Mouse (Mus musculus) heart, embryonic 13.5 days (tissue): ENCODE results near the gene Cacna1a. TPM values are rescaled to one million over a fixed set of nuclear protein-coding genes. Genes with fewer than 3 reads are reported as not detected.

Experiments
- ATAC-seq: fragments of 200-750 bp; cut with Nextera tagmentation; 2 replicates; pipeline ENCODE4 v1.8.0; 2017; ENCODE audit warnings: moderate TSS enrichment; ENCODE audit not compliant: insufficient number of reproducible peaks, low FRiP score, low TSS enrichment; ENCODE audit errors: extremely low read depth
- H3K27ac ChIP-seq: fragments of 300-500 bp; sonication (generic); replicated peaks from 2 replicates; pipeline ENCODE4 v1.5.1; 2015; ENCODE audit warnings: moderate library complexity, mild to moderate bottlenecking, inconsistent platforms
- H3K27me3 ChIP-seq: fragments of 300-500 bp; sonication (generic); replicated peaks from 2 replicates; pipeline ENCODE4 v1.6.1; 2015; ENCODE audit warnings: mild to moderate bottlenecking, inconsistent platforms
- H3K36me3 ChIP-seq: fragments of 300-500 bp; sonication (generic); 2 replicates; pipeline ENCODE4 v1.6.1; 2015; ENCODE audit warnings: mild to moderate bottlenecking, inconsistent platforms
- H3K4me1 ChIP-seq: fragments of 300-500 bp; sonication (generic); 2 replicates; pipeline ENCODE4 v1.6.1; 2015; ENCODE audit warnings: inconsistent platforms
- H3K4me2 ChIP-seq: fragments of 300-500 bp; sonication (generic); 2 replicates; pipeline ENCODE4 v1.6.1; 2015; ENCODE audit warnings: inconsistent platforms, mild to moderate bottlenecking, moderate library complexity
- H3K4me3 ChIP-seq: fragments of 300-500 bp; sonication (generic); 2 replicates; pipeline ENCODE4 v1.5.1; 2015; ENCODE audit warnings: moderate library complexity, mild to moderate bottlenecking, inconsistent platforms
- H3K9ac ChIP-seq: fragments of 300-500 bp; sonication (generic); 2 replicates; pipeline ENCODE4 v1.6.1; 2015; ENCODE audit warnings: inconsistent platforms, mild to moderate bottlenecking, moderate library complexity
- H3K9me3 ChIP-seq: fragments of 300-500 bp; sonication (generic); 2 replicates; pipeline ENCODE4 v1.6.1; 2016; ENCODE audit warnings: inconsistent platforms
- WGBS: fragments of 180-500 bp; shearing (Covaris S2); methylation state at CpG from one replicate; pipeline ENCODE4 v1.1.7; 2015; ENCODE audit warnings: mixed read lengths; 5-methylcytosine and 5-hydroxymethylcytosine counted together
- polyA plus RNA-seq: library from polyadenylated mRNA; unstranded; fragments of >200 nt; fragmentation: Nextera tagmentation; extraction: Ambion mirVana; gene quantifications from 2 replicates; pipeline ENCODE4 v1.2.1, GENCODE M21; 2015

Cacna1a gene
- polyA plus RNA-seq, 1 experiment from 2014 or later = 6.4 TPM

DNA sequence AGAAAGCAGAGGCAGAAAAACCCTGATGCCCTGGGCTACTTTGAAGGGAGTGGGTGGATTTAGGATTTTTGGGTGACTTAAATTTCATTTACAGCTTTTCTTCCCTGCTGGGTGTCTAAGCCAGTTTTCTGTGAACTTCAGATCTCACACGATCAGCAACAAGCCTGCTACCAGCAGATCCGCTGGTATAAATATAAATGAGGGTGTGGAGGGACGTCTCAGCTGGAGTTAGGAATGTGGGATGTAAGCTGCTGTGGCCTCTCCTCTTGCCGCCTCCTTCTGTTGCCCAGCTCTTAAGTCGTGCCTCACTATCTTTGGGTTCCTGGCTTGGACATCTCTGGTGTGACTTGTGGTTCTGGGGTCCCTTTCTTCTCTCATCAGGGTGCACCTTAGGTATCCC is 41.3 kb downstream of the Cacna1a start:
- 9% methylated on average over 5 of the region's 5 CpGs for WGBS

DNA sequence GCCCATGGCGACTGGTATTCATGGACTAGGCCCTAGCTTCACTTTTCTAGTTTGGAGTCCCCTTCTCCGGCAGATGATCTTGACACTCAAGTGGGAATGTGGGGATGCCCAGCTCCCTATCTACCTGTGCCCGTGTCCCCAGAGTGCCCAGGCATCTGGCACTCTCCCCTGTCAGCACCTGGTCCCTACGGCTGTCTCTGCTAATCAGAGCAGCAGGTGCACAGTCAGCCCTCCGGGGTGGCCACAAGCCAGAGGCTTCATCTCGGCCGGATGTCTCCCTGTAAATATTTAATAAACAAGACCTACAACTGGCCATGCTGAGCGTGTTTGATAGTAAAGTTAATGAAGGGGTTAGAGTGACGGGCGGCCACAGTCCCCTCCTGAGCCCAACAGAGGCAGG is 47.1 kb downstream of the Cacna1a start:
- H3K9me3 ChIP-seq = no peaks in the 10 kb centered on the region
- no peak for ATAC-seq
- no peak overlapping the region for H3K9ac ChIP-seq
- H3K4me3 ChIP-seq = no peak overlapping the region
- H3K27me3 ChIP-seq = 0 out of 2 replicates have a peak, but pooled peaks cover 5% of the 10 kb centered on the region
- no peak overlapping the region for H3K4me2 ChIP-seq
- 70% methylated on average over 10 of the region's 10 CpGs for WGBS
- H3K36me3 ChIP-seq = no peaks in the 10 kb centered on the region
- no peaks in the 10 kb centered on the region for H3K4me1 ChIP-seq
- H3K27ac ChIP-seq = no peak overlapping the region

More for the DNA sequence above, 41.3 kb downstream of the Cacna1a start:
- no peak for ATAC-seq
- no peak overlapping the region for H3K4me3 ChIP-seq
- no peak overlapping the region for H3K9ac ChIP-seq
- H3K4me1 ChIP-seq = no peaks in the 10 kb centered on the region
- no peaks in the 10 kb centered on the region for H3K9me3 ChIP-seq
- H3K4me2 ChIP-seq = no peak overlapping the region
- no peaks in the 10 kb centered on the region for H3K36me3 ChIP-seq
- no peak overlapping the region for H3K27ac ChIP-seq
- H3K27me3 ChIP-seq = peaks cover 6% of the 10 kb centered on the region

DNA sequence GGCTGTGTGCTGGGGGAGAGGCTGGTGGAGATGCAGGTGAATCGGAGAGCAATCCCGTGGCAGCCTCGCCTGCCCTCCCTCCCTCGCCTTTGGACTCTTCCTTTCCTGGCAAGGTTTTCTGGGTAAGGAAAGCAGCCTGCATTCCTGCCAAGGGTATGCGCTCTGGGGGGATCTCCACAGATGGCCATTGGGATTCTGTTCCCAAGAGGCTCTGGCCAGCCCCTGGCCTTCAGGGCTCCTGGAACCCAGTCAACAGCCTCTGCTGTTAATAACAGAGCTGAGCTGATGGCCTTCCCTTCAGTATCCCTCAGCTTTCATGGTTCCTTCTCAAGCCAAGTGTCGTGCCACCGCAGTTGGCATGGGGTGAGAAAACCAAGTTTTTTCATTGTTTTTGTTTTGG is 51.6 kb downstream of the Cacna1a start:
- Histone ChIP-seq H3K4me1 (peaks cover 5% of the 10 kb centered on the region; the same call in 1 of the 2 replicates), H3K4me3 (no peak overlapping the region), H3K4me2 (no peak overlapping the region), H3K36me3 (no peaks in the 10 kb centered on the region), H3K9me3 (no peaks in the 10 kb centered on the region), H3K27ac (no peak overlapping the region), H3K27me3 (0 out of 2 replicates have a peak, but pooled peaks cover 5% of the 10 kb centered on the region), H3K9ac (no peak overlapping the region)
- ATAC-seq = no peak
- WGBS = 71% methylated on average over 7 of the region's 7 CpGs

DNA sequence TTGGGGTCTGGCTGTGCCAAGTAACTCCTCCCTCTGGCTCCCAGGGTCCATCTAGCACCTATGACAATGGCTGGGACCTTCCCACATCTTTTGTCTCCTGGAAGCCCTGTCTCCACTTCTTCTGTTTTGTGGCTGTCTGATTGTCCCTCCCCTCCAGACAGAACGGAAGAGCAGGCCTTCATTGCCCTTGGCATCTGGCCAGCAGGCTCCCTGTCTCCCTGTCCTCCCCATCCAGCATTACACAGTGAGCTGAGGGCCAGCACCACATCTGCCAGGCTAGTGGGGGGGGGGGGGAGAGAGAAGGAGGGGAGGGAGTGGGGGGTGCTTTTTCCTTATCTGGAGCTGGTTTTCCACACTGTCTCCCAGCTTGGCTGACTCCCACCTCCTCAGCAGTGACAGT is 53.8 kb downstream of the Cacna1a start:
- 7% methylated on average over 1 of the region's 1 CpGs for WGBS
- no peak; the same call in 1 of the 2 replicates for ATAC-seq
- no peak overlapping the region for H3K27ac ChIP-seq
- no peaks in the 10 kb centered on the region for H3K36me3 ChIP-seq
- H3K4me1 ChIP-seq = peaks cover 5% of the 10 kb centered on the region; the same call in 1 of the 2 replicates
- 0 out of 2 replicates have a peak, but pooled peaks cover 5% of the 10 kb centered on the region for H3K27me3 ChIP-seq
- no peak overlapping the region for H3K4me3 ChIP-seq
- no peak overlapping the region for H3K4me2 ChIP-seq
- H3K9ac ChIP-seq = no peak overlapping the region
- H3K9me3 ChIP-seq = no peaks in the 10 kb centered on the region

DNA sequence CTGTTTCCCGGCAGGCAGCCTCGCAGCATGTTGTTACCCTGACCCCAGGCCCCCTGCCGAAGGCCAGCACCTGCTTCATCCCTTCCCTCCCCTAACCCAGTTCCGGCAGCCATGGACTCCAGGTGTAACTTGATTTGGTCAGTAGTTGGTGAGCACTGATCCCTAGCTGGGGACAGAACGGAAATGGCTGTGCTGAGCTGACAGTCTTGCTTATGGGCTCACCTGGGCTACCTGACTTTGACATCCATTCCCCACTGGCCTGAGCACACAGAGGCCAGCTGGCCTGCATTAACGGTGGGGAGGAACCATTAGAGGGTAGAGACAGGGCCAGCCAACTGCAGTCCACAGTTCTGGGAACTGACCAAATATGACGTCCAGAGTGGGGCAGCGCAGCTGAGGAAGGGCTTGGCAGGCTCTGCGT is 58.3 kb downstream of the Cacna1a start:
- no peak for ATAC-seq
- H3K4me3 ChIP-seq = no peak overlapping the region

DNA sequence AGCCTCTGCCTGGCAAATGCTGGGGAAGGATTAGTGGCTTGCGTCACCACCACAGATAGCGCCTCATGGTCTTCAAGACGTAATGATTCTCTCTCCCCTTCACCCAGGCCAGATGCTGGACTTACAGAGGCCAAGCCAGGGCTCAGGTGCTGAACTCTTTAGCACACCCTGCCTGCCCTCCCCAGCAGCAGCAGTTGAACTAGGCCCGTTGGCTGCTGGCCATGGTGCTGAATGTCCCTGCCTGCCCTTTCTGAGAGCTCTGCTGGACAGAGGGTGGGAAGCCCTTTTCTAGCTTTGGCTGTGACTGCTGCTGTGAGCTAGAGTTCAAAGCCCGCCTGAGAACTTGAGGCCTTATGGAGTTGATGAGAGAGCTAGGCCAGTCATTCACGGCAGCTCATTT is 66.3 kb downstream of the Cacna1a start:
- WGBS = 21% methylated on average over 6 of the region's 6 CpGs
- Histone ChIP-seq H3K4me3 (no peak overlapping the region), H3K9me3 (no peaks in the 10 kb centered on the region), H3K27ac (no peak overlapping the region), H3K9ac (no peak overlapping the region), H3K36me3 (no peaks in the 10 kb centered on the region), H3K4me2 (no peak overlapping the region), H3K4me1 (peaks cover 5% of the 10 kb centered on the region), H3K27me3 (no peaks in the 10 kb centered on the region)
- ATAC-seq = no peak

More for the DNA sequence above, 58.3 kb downstream of the Cacna1a start:
- Histone ChIP-seq H3K9ac (no peak overlapping the region), H3K27me3 (peaks cover 4% of the 10 kb centered on the region; the same call in 1 of the 2 replicates), H3K36me3 (no peaks in the 10 kb centered on the region), H3K4me2 (no peak overlapping the region), H3K27ac (no peak overlapping the region), H3K4me1 (peaks cover 5% of the 10 kb centered on the region; the same call in 1 of the 2 replicates), H3K9me3 (no peaks in the 10 kb centered on the region)
- 73% methylated on average over 9 of the region's 9 CpGs for WGBS

DNA sequence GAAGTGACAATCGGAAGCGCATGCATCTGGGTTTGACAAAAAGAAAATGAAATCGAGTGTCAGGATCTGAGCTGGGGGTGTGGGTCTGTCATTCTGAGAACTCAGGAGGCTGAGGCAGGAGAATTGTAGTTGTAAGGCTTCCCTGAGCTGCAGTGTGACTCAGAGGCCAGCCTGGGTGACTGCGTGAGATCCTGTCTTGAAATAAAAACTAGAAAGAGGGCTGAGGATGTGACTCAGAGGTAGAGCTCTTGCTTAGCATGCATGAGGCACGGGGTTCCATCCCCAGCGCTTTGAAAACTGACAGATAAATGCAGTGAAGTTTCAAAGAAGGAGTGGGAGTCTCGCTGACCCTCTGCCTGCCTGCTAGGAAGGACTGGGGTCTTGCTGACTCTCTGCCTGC is 70.6 kb downstream of the Cacna1a start:
- peaks cover 7% of the 10 kb centered on the region; the same call in 1 of the 2 replicates for H3K9me3 ChIP-seq
- no peak overlapping the region for H3K4me3 ChIP-seq
- peaks cover 20% of the 10 kb centered on the region for H3K4me1 ChIP-seq
- no peaks in the 10 kb centered on the region for H3K36me3 ChIP-seq
- no peak for ATAC-seq
- WGBS = 72% methylated on average over 7 of the region's 7 CpGs
- H3K27me3 ChIP-seq = no peaks in the 10 kb centered on the region
- H3K9ac ChIP-seq = no peak overlapping the region
- no peak overlapping the region for H3K27ac ChIP-seq
- H3K4me2 ChIP-seq = no peak overlapping the region

DNA sequence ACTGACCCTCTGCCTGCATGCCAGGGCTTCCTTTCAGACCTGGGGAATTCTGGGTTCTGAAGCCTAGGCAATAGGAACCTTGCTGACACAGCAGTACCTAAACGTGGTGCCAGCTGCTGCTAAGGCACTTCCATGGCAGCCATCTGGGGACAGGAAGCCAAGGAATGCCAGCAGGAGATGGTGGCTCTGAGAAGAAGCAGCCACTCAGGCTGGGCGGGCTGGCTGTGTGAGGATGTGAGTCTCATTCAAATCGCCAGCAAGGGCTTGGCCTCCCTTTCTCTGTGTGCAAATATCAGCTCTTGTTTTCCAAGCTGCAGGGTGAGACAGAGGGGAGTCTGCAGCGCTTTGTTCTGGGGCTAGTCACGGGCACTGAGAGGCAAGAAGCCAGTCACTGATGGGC is 71.0 kb downstream of the Cacna1a start:
- Histone ChIP-seq H3K9me3 (peaks cover 7% of the 10 kb centered on the region; the same call in 1 of the 2 replicates), H3K36me3 (no peaks in the 10 kb centered on the region), H3K27me3 (no peaks in the 10 kb centered on the region), H3K27ac (no peak overlapping the region), H3K4me3 (no peak overlapping the region), H3K9ac (no peak overlapping the region), H3K4me2 (no peak overlapping the region), H3K4me1 (peaks cover 20% of the 10 kb centered on the region)
- WGBS = 26% methylated on average over 5 of the region's 5 CpGs
- no peak for ATAC-seq

DNA sequence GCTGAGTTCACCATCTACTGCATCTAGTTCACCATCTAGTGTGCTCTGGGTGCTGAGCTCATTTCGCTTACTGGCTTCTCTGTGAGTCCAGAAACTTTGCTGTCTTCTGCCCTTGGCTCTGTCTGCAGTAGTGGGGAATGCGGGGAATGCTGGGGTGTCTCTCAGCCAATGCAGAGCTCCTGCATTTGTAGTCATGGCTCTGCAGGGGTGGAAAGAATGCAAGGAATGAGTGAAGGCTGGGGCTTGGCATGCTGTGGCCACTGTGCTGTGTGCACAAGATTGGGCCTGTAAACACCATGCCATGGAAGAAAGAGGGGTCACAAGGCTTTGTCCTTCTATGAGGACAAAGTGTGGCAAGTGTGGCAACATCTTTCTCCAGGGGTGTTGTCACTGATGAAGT is 72.5 kb downstream of the Cacna1a start:
- no peaks in the 10 kb centered on the region for H3K27me3 ChIP-seq
- ATAC-seq = no peak
- peaks cover 7% of the 10 kb centered on the region; the same call in 1 of the 2 replicates for H3K9me3 ChIP-seq
- H3K4me3 ChIP-seq = no peak overlapping the region
- H3K4me1 ChIP-seq = peaks cover 20% of the 10 kb centered on the region
- no peaks in the 10 kb centered on the region for H3K36me3 ChIP-seq
- H3K9ac ChIP-seq = no peak overlapping the region
- no peak overlapping the region for H3K4me2 ChIP-seq
- peak overlapping the region; percentile 70 for H3K27ac ChIP-seq
- WGBS = 28% methylated on average over 2 of the region's 2 CpGs

DNA sequence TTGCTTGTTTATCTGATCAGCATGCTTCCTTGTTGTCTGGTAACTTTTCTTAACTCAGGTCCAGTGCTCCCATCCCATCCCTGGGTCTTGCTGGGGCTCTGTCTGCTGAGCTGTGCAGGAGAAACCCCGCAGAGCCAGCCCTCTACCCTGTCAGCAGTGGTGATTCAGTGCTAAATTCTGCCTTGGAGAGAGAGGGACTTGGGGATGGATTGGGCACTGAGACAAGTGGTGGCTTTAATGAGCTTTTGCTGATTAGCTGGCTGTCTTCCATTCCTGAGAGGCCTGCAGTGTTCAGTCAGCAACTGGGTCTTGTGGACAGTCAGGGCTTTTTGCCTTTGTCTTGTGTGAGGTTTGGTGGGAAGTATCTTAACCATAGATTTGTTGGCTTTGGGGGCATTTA is 78.7 kb downstream of the Cacna1a start:
- no peak overlapping the region for H3K4me3 ChIP-seq
- no peak for ATAC-seq
- H3K36me3 ChIP-seq = no peaks in the 10 kb centered on the region
- H3K4me1 ChIP-seq = no peaks in the 10 kb centered on the region
- 25% methylated on average over 1 of the region's 1 CpGs for WGBS
- H3K4me2 ChIP-seq = no peak overlapping the region
- H3K9me3 ChIP-seq = peaks cover 4% of the 10 kb centered on the region; the same call in 1 of the 2 replicates
- H3K27ac ChIP-seq = no peak overlapping the region
- H3K27me3 ChIP-seq = no peaks in the 10 kb centered on the region
- H3K9ac ChIP-seq = no peak overlapping the region

DNA sequence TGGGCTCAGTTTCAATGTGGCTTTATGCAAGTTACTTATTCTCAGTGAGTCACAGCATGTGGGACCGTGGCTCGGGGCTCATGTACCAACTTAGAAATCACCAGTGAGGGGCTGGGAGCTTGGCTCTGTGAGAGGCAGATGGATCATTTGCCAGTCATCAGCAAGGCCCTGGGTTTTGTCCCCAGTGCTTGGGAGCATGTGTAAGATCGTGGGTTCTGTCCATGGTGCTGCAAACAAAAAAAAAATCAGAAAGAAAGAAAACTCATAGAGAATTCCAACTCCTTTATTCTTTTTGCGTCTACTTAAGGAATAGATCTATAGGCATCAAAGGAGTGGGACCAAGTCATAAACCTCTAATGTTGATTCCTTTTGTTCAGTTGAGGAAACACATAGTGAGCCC is 80.8 kb downstream of the Cacna1a start:
- no peak overlapping the region for H3K4me3 ChIP-seq
- H3K27ac ChIP-seq = no peak overlapping the region
- H3K27me3 ChIP-seq = peaks cover 3% of the 10 kb centered on the region; the same call in 1 of the 2 replicates
- ATAC-seq = no peak
- H3K9ac ChIP-seq = no peak overlapping the region
- no peak overlapping the region for H3K4me2 ChIP-seq
- 73% methylated on average over 4 of the region's 4 CpGs for WGBS
- H3K4me1 ChIP-seq = no peaks in the 10 kb centered on the region
- H3K9me3 ChIP-seq = no peaks in the 10 kb centered on the region
- no peaks in the 10 kb centered on the region for H3K36me3 ChIP-seq

DNA sequence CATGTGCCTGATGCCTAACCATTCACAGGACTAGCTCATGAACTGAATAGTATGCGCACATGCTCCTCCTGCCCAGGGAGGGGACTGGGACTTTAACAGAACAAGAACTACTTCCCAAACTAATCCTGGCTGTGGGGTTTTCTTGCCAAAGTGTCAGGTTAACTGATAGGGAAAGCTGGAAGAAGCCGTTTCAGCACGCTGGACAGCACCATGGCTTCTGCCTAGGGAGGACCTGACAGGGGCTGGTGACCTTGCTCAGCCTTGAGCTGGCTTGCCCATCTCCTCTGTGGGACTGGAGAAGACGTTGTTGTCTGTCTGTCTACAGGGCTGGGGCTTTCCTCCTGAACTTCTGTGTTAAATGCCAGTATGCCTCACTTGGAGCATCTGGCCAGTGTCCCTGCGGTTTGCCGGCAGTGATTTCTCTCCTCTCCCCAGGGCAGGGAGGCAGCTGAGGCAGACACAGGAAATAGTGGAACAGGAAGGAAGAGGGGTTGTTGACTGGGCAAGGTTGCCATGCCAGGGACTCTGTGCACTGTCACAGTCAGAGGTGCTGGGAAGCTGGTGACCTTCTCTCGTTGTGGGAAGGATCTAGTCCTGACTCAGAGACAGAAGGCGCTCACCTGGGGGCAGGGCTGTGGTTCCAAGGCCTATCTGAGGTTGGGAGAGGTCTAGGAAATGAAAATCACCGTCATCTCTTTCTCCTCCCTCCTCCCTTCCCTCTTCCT is 83.2 kb downstream of the Cacna1a start:
- no peak overlapping the region for H3K27ac ChIP-seq
- 37% methylated on average over 9 of the region's 9 CpGs for WGBS
- no peaks in the 10 kb centered on the region for H3K9me3 ChIP-seq
- peaks cover 3% of the 10 kb centered on the region; the same call in 1 of the 2 replicates for H3K27me3 ChIP-seq
- no peak overlapping the region for H3K4me3 ChIP-seq
- H3K4me1 ChIP-seq = no peaks in the 10 kb centered on the region
- H3K4me2 ChIP-seq = no peak overlapping the region
- no peaks in the 10 kb centered on the region for H3K36me3 ChIP-seq
- H3K9ac ChIP-seq = no peak overlapping the region
- no peak for ATAC-seq
